Mouse (Mus musculus): Measurements from ENCODE around the gene S100a1.

S100a1 gene

GRCm38 (mm10) chr3:90512276-90512675 is 1.9 kb downstream of the S100a1 start:
- DNase-seq (ENCODE audit: extremely low read depth, low read depth, low spot score): no peak

- no peak for DNase-seq (ENCODE audit: extremely low read depth, low read depth, low spot score)
Observed at GRCm38 (mm10) chr3:90509747-90510123, 4.5 kb downstream of the S100a1 start.

- peak; percentile 80 for DNase-seq (ENCODE audit: extremely low read depth, low read depth, low spot score)
Observed at GRCm38 (mm10) chr3:90508950-90509746, 5.0 kb downstream of the S100a1 start, which contains the start of gene Chtop. Chtop (minus strand) TSS chr3:90509498.

- no peak for DNase-seq (ENCODE audit: extremely low read depth, low read depth, low spot score)
Observed at GRCm38 (mm10) chr3:90508287-90508949, 5.8 kb downstream of the S100a1 start.

- no peak for DNase-seq (ENCODE audit: extremely low read depth, low read depth, low spot score)
Observed at GRCm38 (mm10) chr3:90506362-90506761, 7.8 kb downstream of the S100a1 start.

GRCm38 (mm10) chr3:90505216-90505615 is 9.0 kb downstream of the S100a1 start:
- no peak for DNase-seq (ENCODE audit: extremely low read depth, low read depth, low spot score)

GRCm38 (mm10) chr3:90503444-90503843 is 10.7 kb downstream of the S100a1 start:
- DNase-seq (ENCODE audit: extremely low read depth, low read depth, low spot score): no peak

GRCm38 (mm10) chr3:90497597-90497996 is 16.6 kb downstream of the S100a1 start:
- no peak for DNase-seq (ENCODE audit: extremely low read depth, low read depth, low spot score)

- DNase-seq (ENCODE audit: extremely low read depth, low read depth, low spot score): no peak
Observed at GRCm38 (mm10) chr3:90495850-90496525, 18.2 kb downstream of the S100a1 start.

GRCm38 (mm10) chr3:90493831-90494540 is 20.2 kb downstream of the S100a1 start:
- no peak for DNase-seq (ENCODE audit: extremely low read depth, low read depth, low spot score)

GRCm38 (mm10) chr3:90491350-90491749 is 22.8 kb downstream of the S100a1 start:
- DNase-seq (ENCODE audit: extremely low read depth, low read depth, low spot score): no peak

- DNase-seq (ENCODE audit: extremely low read depth, low read depth, low spot score): no peak
Observed at GRCm38 (mm10) chr3:90490696-90491256, 23.4 kb downstream of the S100a1 start, which contains the start of gene Snapin. Snapin (minus strand) TSS chr3:90491033.

- no peak for DNase-seq (ENCODE audit: extremely low read depth, low read depth, low spot score)
Observed at GRCm38 (mm10) chr3:90488576-90488975, 25.6 kb downstream of the S100a1 start.

GRCm38 (mm10) chr3:90486998-90487397 is 27.2 kb downstream of the S100a1 start:
- no peak for DNase-seq (ENCODE audit: extremely low read depth, low read depth, low spot score)

- DNase-seq (ENCODE audit: extremely low read depth, low read depth, low spot score): peak; percentile 85
Observed at GRCm38 (mm10) chr3:90475831-90476611, 38.2 kb downstream of the S100a1 start, which contains the start of gene Ilf2. Ilf2 (plus strand) TSS chr3:90476126.

- no peak for DNase-seq (ENCODE audit: extremely low read depth, low read depth, low spot score)
Observed at GRCm38 (mm10) chr3:90475151-90475830, 38.9 kb downstream of the S100a1 start.

- DNase-seq (ENCODE audit: extremely low read depth, low read depth, low spot score): no peak
Observed at GRCm38 (mm10) chr3:90472213-90472612, 42.0 kb downstream of the S100a1 start.

GRCm38 (mm10) chr3:90467618-90468300 is 46.4 kb downstream of the S100a1 start:
- DNase-seq (ENCODE audit: extremely low read depth, low read depth, low spot score): no peak

GRCm38 (mm10) chr3:90466311-90466766 is 47.9 kb downstream of the S100a1 start:
- no peak for DNase-seq (ENCODE audit: extremely low read depth, low read depth, low spot score)
